Mouse (Mus musculus): Measurements from ENCODE around the gene Ints6l. TPM values are rescaled to one million over a fixed set of nuclear protein-coding genes. Genes with fewer than 3 reads are reported as not detected.

Ints6l gene
- polyA plus RNA-seq (2015; fragmentation: Nextera tagmentation; extraction: Ambion mirVana), result 27.2 and 28.5 TPM in 2 replicates

GRCm38 (mm10) chrX:56454671-56455371, at the start of gene Ints6l:
Ints6l (plus strand) TSS chrX:56454857.
- peak; percentile 84 for ATAC-seq (ENCODE audit: insufficient read depth, low FRiP score)
- 0 out of 2 replicates have a peak, but pooled peaks cover 3% of the 10 kb centered on the region for H3K4me1 ChIP-seq (ENCODE audit: control insufficient read depth, insufficient read depth, low read length)
- H3K27me3 ChIP-seq (ENCODE audit: control insufficient read depth, insufficient read depth, low read length), result no peaks in the 10 kb centered on the region
- H3K9ac ChIP-seq (ENCODE audit: low read length), result peak within 1 kb of the TSS; percentile 85
- H3K4me2 ChIP-seq (ENCODE audit: low read depth, low read length), result peak within 1 kb of the TSS; percentile 54
- no peaks in the 10 kb centered on the region for H3K36me3 ChIP-seq (ENCODE audit: control insufficient read depth, insufficient read depth, low read length)
- H3K4me3 ChIP-seq (replicated peaks; ENCODE audit: low read length), result peak within 1 kb of the TSS; percentile 60
- H3K27ac ChIP-seq (ENCODE audit: low read length), result peak within 1 kb of the TSS; percentile 91
- H3K9me3 ChIP-seq (replicated peaks; ENCODE audit: control insufficient read depth, low read length), result no peaks in the 10 kb centered on the region
- 10% methylated on average over 22 of the region's 22 CpGs for WGBS

GRCm38 (mm10) chrX:56405482-56405881, 49.2 kb upstream of the Ints6l start:
- 62% methylated on average over 1 of the region's 1 CpGs for WGBS
- no peak overlapping the region for H3K4me3 ChIP-seq (replicated peaks; ENCODE audit: low read length)
- no peaks in the 10 kb centered on the region for H3K4me1 ChIP-seq (ENCODE audit: control insufficient read depth, insufficient read depth, low read length)
- H3K36me3 ChIP-seq (ENCODE audit: control insufficient read depth, insufficient read depth, low read length), result no peaks in the 10 kb centered on the region
- no peak overlapping the region for H3K9ac ChIP-seq (ENCODE audit: low read length)
- no peak for ATAC-seq (ENCODE audit: insufficient read depth, low FRiP score)
- H3K9me3 ChIP-seq (replicated peaks; ENCODE audit: control insufficient read depth, low read length), result no peaks in the 10 kb centered on the region
- H3K27ac ChIP-seq (ENCODE audit: low read length), result no peak overlapping the region
- no peak overlapping the region for H3K4me2 ChIP-seq (ENCODE audit: low read depth, low read length)
- no peaks in the 10 kb centered on the region for H3K27me3 ChIP-seq (ENCODE audit: control insufficient read depth, insufficient read depth, low read length)

GRCm38 (mm10) chrX:56406128-56406527, 48.5 kb upstream of the Ints6l start:
- no peak for ATAC-seq (ENCODE audit: insufficient read depth, low FRiP score)
- 68% methylated on average over 5 of the region's 5 CpGs for WGBS

GRCm38 (mm10) chrX:56416277-56416676, 38.4 kb upstream of the Ints6l start:
- no peak for ATAC-seq (ENCODE audit: insufficient read depth, low FRiP score)
- no peak overlapping the region for H3K4me3 ChIP-seq (replicated peaks; ENCODE audit: low read length)
- no peaks in the 10 kb centered on the region for H3K4me1 ChIP-seq (ENCODE audit: control insufficient read depth, insufficient read depth, low read length)
- no peaks in the 10 kb centered on the region for H3K27me3 ChIP-seq (ENCODE audit: control insufficient read depth, insufficient read depth, low read length)
- H3K9ac ChIP-seq (ENCODE audit: low read length), result no peak overlapping the region
- H3K9me3 ChIP-seq (replicated peaks; ENCODE audit: control insufficient read depth, low read length), result no peaks in the 10 kb centered on the region
- no peaks in the 10 kb centered on the region for H3K36me3 ChIP-seq (ENCODE audit: control insufficient read depth, insufficient read depth, low read length)
- no peak overlapping the region for H3K4me2 ChIP-seq (ENCODE audit: low read depth, low read length)
- no peak overlapping the region for H3K27ac ChIP-seq (ENCODE audit: low read length)
- 53% methylated on average over 3 of the region's 3 CpGs for WGBS

More at GRCm38 (mm10) chrX:56406128-56406527, 48.5 kb upstream of the Ints6l start:
- Histone ChIP-seq H3K4me2 (ENCODE audit: low read depth, low read length) (no peak overlapping the region), H3K36me3 (ENCODE audit: control insufficient read depth, insufficient read depth, low read length) (no peaks in the 10 kb centered on the region), H3K9me3 (replicated peaks; ENCODE audit: control insufficient read depth, low read length) (no peaks in the 10 kb centered on the region), H3K27ac (ENCODE audit: low read length) (no peak overlapping the region), H3K27me3 (ENCODE audit: control insufficient read depth, insufficient read depth, low read length) (no peaks in the 10 kb centered on the region), H3K9ac (ENCODE audit: low read length) (no peak overlapping the region), H3K4me3 (replicated peaks; ENCODE audit: low read length) (no peak overlapping the region), H3K4me1 (ENCODE audit: control insufficient read depth, insufficient read depth, low read length) (no peaks in the 10 kb centered on the region)

- Histone ChIP-seq H3K4me2 (ENCODE audit: low read depth, low read length) (no peak overlapping the region), H3K9ac (ENCODE audit: low read length) (no peak overlapping the region), H3K27ac (ENCODE audit: low read length) (no peak overlapping the region), H3K9me3 (replicated peaks; ENCODE audit: control insufficient read depth, low read length) (no peaks in the 10 kb centered on the region), H3K4me3 (replicated peaks; ENCODE audit: low read length) (no peak overlapping the region), H3K27me3 (ENCODE audit: control insufficient read depth, insufficient read depth, low read length) (no peaks in the 10 kb centered on the region), H3K4me1 (ENCODE audit: control insufficient read depth, insufficient read depth, low read length) (no peaks in the 10 kb centered on the region), H3K36me3 (ENCODE audit: control insufficient read depth, insufficient read depth, low read length) (no peaks in the 10 kb centered on the region)
- ATAC-seq (ENCODE audit: insufficient read depth, low FRiP score), result no peak
- WGBS, result 70% methylated on average over 4 of the region's 4 CpGs
These were observed 37.1 kb upstream of the Ints6l start for GRCm38 (mm10) chrX:56417541-56417940.

GRCm38 (mm10) chrX:56430601-56431000, 24.1 kb upstream of the Ints6l start:
- WGBS, result 50% methylated on average over 2 of the region's 2 CpGs
- ATAC-seq (ENCODE audit: insufficient read depth, low FRiP score), result no peak
- no peak overlapping the region for H3K4me3 ChIP-seq (replicated peaks; ENCODE audit: low read length)

GRCm38 (mm10) chrX:56435758-56436283, 18.8 kb upstream of the Ints6l start:
- Histone ChIP-seq H3K4me2 (ENCODE audit: low read depth, low read length) (no peak overlapping the region), H3K4me1 (ENCODE audit: control insufficient read depth, insufficient read depth, low read length) (no peaks in the 10 kb centered on the region), H3K4me3 (replicated peaks; ENCODE audit: low read length) (no peak overlapping the region), H3K27me3 (ENCODE audit: control insufficient read depth, insufficient read depth, low read length) (no peaks in the 10 kb centered on the region), H3K9ac (ENCODE audit: low read length) (no peak overlapping the region), H3K27ac (ENCODE audit: low read length) (no peak overlapping the region), H3K9me3 (replicated peaks; ENCODE audit: control insufficient read depth, low read length) (no peaks in the 10 kb centered on the region), H3K36me3 (ENCODE audit: control insufficient read depth, insufficient read depth, low read length) (no peaks in the 10 kb centered on the region)
- ATAC-seq (ENCODE audit: insufficient read depth, low FRiP score), result no peak
- 74% methylated on average over 7 of the region's 7 CpGs for WGBS

More at GRCm38 (mm10) chrX:56430601-56431000, 24.1 kb upstream of the Ints6l start:
- Histone ChIP-seq H3K4me2 (ENCODE audit: low read depth, low read length) (no peak overlapping the region), H3K27ac (ENCODE audit: low read length) (no peak overlapping the region), H3K4me1 (ENCODE audit: control insufficient read depth, insufficient read depth, low read length) (no peaks in the 10 kb centered on the region), H3K9ac (ENCODE audit: low read length) (no peak overlapping the region), H3K9me3 (replicated peaks; ENCODE audit: control insufficient read depth, low read length) (no peaks in the 10 kb centered on the region), H3K27me3 (ENCODE audit: control insufficient read depth, insufficient read depth, low read length) (no peaks in the 10 kb centered on the region), H3K36me3 (ENCODE audit: control insufficient read depth, insufficient read depth, low read length) (no peaks in the 10 kb centered on the region)

- Histone ChIP-seq H3K4me1 (ENCODE audit: control insufficient read depth, insufficient read depth, low read length) (no peaks in the 10 kb centered on the region), H3K27me3 (ENCODE audit: control insufficient read depth, insufficient read depth, low read length) (no peaks in the 10 kb centered on the region), H3K9ac (ENCODE audit: low read length) (no peak overlapping the region), H3K4me3 (replicated peaks; ENCODE audit: low read length) (no peak overlapping the region), H3K36me3 (ENCODE audit: control insufficient read depth, insufficient read depth, low read length) (no peaks in the 10 kb centered on the region), H3K27ac (ENCODE audit: low read length) (no peak overlapping the region), H3K4me2 (ENCODE audit: low read depth, low read length) (no peak overlapping the region), H3K9me3 (replicated peaks; ENCODE audit: control insufficient read depth, low read length) (no peaks in the 10 kb centered on the region)
- WGBS, result 65% methylated on average over 11 of the region's 11 CpGs
- ATAC-seq (ENCODE audit: insufficient read depth, low FRiP score), result no peak
These were observed 7.9 kb upstream of the Ints6l start for GRCm38 (mm10) chrX:56446487-56447428.
